Mouse (Mus musculus) heart, embryonic 15.5 days (tissue): ENCODE measurements at regions not wholly inside any gene's neighbourhood (a gene's known extent, or its start where the extent isn't known, plus 50 kb on each side); places are given as distances from the start of the nearest gene placed in this dataset.

Source experiments
- ATAC-seq: fragments of 200-750 bp; cut with Nextera tagmentation; replicated peaks from 2 replicates; pipeline ENCODE4 v1.8.0; 2017; ENCODE audit warnings: low read depth, moderate TSS enrichment; ENCODE audit not compliant: insufficient number of reproducible peaks, insufficient read depth, low FRiP score
- H3K27ac ChIP-seq: fragments of 300-500 bp; sonication (generic); 2 replicates; pipeline ENCODE4 v1.5.1; 2015; ENCODE audit warnings: mild to moderate bottlenecking, inconsistent platforms
- H3K27me3 ChIP-seq: fragments of 300-500 bp; sonication (generic); 2 replicates; pipeline ENCODE4 v1.6.1; 2015; ENCODE audit warnings: inconsistent platforms
- H3K36me3 ChIP-seq: fragments of 300-500 bp; sonication (generic); 2 replicates; pipeline ENCODE4 v1.6.1; 2015; ENCODE audit warnings: mild to moderate bottlenecking, inconsistent platforms
- H3K4me1 ChIP-seq: fragments of 300-500 bp; sonication (generic); replicated peaks from 2 replicates; pipeline ENCODE4 v1.6.1; 2015; ENCODE audit warnings: inconsistent platforms
- H3K4me2 ChIP-seq: fragments of 300-500 bp; sonication (generic); 2 replicates; pipeline ENCODE4 v1.6.1; 2015; ENCODE audit warnings: inconsistent platforms, mild to moderate bottlenecking, moderate library complexity
- H3K4me3 ChIP-seq: fragments of 300-500 bp; sonication (generic); 2 replicates; pipeline ENCODE4 v1.5.1; 2015; ENCODE audit warnings: mild to moderate bottlenecking, inconsistent platforms
- H3K9ac ChIP-seq: fragments of 300-500 bp; sonication (generic); 2 replicates; pipeline ENCODE4 v1.6.1; 2015; ENCODE audit warnings: mild to moderate bottlenecking, inconsistent platforms
- H3K9me3 ChIP-seq: fragments of 300-500 bp; sonication (generic); replicated peaks from 2 replicates; pipeline ENCODE4 v1.6.1; 2016; ENCODE audit warnings: inconsistent platforms
- WGBS: fragments of 180-500 bp; shearing (Covaris S2); methylation state at CpG from one replicate; pipeline ENCODE4 v1.1.7; 2015; ENCODE audit warnings: mixed read lengths; 5-methylcytosine and 5-hydroxymethylcytosine counted together

DNA sequence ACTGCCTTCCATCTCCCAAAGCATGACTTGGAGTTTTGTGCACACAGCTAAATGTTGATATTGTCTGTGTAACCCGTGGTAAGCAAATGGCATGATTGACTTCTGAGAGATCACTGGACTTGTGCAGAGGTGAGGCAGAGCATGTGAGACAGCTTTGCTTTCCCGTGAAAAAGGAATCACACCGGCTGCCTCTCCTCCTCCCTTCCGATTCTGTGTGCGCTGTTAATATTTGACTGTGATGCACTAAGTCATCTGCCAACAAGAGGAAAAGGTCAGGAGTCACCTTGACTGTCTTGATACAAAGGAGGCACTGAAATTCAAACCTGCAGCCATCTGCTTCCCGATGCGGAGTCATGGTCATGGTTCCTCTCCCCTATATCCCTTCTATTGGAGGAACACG, 98.0 kb downstream of the Ehf start:
- Histone ChIP-seq H3K36me3 (no peaks in the 10 kb centered on the region), H3K9ac (no peak overlapping the region), H3K4me2 (no peak overlapping the region), H3K27me3 (no peaks in the 10 kb centered on the region), H3K4me3 (no peak overlapping the region), H3K4me1 (no peaks in the 10 kb centered on the region), H3K9me3 (no peaks in the 10 kb centered on the region), H3K27ac (no peak overlapping the region)
- WGBS: 84% methylated on average over 8 of the region's 8 CpGs
- ATAC-seq: no peak

- no peaks in the 10 kb centered on the region for H3K9me3 ChIP-seq
- no peaks in the 10 kb centered on the region for H3K36me3 ChIP-seq
- no peak overlapping the region for H3K27ac ChIP-seq
- H3K9ac ChIP-seq: no peak overlapping the region
- H3K27me3 ChIP-seq: no peaks in the 10 kb centered on the region
- ATAC-seq: no peak
- H3K4me2 ChIP-seq: no peak overlapping the region
- no peak overlapping the region for H3K4me3 ChIP-seq
- WGBS: 93% methylated on average over 5 of the region's 5 CpGs
- H3K4me1 ChIP-seq: no peaks in the 10 kb centered on the region
Measured at GRCm38 (mm10) chr2:103208370-103208769, 94.7 kb downstream of the Ehf start.

DNA sequence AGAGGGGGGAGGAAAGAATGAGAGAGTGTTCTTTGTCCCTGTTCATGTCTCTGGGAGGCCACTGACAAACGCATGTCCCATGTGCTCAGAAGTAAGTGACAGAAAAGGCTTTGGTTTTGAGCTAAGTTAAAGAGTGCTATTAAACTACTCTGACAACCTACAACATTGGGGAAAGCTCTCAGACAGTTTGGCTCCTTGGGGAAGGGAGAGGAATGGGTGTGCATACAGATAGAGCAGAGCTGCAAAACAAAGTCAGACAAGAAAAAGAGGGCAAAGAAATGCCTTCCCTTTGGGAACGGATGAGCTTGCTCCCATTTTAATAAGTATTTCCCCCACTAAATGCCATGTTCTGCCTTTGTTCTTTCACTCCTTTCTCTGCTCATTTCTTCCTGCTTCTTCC, 94.0 kb downstream of the Ehf start:
- no peak overlapping the region for H3K4me3 ChIP-seq
- H3K4me2 ChIP-seq: no peak overlapping the region
- ATAC-seq: no peak
- no peaks in the 10 kb centered on the region for H3K9me3 ChIP-seq
- no peak overlapping the region for H3K27ac ChIP-seq
- H3K9ac ChIP-seq: no peak overlapping the region
- 76% methylated on average over 2 of the region's 2 CpGs for WGBS
- H3K36me3 ChIP-seq: no peaks in the 10 kb centered on the region
- no peaks in the 10 kb centered on the region for H3K27me3 ChIP-seq
- H3K4me1 ChIP-seq: no peaks in the 10 kb centered on the region

- Histone ChIP-seq H3K27ac (no peak overlapping the region), H3K4me1 (no peaks in the 10 kb centered on the region), H3K9ac (no peak overlapping the region), H3K36me3 (no peaks in the 10 kb centered on the region), H3K4me2 (no peak overlapping the region), H3K4me3 (no peak overlapping the region), H3K27me3 (no peaks in the 10 kb centered on the region), H3K9me3 (no peaks in the 10 kb centered on the region)
- no peak for ATAC-seq
- WGBS: 74% methylated on average over 6 of the region's 6 CpGs
Measured at GRCm38 (mm10) chr2:103209512-103209981, 93.5 kb downstream of the Ehf start.

DNA sequence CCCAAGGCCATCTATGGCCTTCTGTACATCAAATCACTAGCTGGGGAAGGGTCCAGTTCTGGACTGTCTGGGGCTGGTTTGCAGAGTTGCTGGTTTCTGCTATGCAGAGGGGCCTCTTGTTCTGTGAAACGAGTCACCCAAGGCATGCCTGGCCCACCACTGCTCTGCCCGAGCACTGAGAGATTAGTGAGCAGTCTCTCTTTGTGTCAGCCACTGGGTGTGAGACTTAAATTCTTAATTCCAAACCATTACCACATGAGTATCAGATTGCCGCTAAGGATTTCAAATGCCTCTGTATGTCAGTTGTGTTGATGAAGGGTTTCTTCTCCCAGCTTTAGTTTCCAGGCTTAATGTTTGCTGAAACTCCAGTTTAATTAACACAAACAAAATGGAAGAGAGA, 91.9 kb downstream of the Ehf start:
- 55% methylated on average over 3 of the region's 3 CpGs for WGBS
- ATAC-seq: no peak
- no peaks in the 10 kb centered on the region for H3K4me1 ChIP-seq
- H3K9me3 ChIP-seq: no peaks in the 10 kb centered on the region
- no peak overlapping the region for H3K4me3 ChIP-seq
- no peak overlapping the region for H3K9ac ChIP-seq
- no peaks in the 10 kb centered on the region for H3K36me3 ChIP-seq
- no peaks in the 10 kb centered on the region for H3K27me3 ChIP-seq
- H3K4me2 ChIP-seq: no peak overlapping the region
- H3K27ac ChIP-seq: no peak overlapping the region
